Mouse (Mus musculus): ENCODE measurements around the gene Vkorc1.

DNA sequence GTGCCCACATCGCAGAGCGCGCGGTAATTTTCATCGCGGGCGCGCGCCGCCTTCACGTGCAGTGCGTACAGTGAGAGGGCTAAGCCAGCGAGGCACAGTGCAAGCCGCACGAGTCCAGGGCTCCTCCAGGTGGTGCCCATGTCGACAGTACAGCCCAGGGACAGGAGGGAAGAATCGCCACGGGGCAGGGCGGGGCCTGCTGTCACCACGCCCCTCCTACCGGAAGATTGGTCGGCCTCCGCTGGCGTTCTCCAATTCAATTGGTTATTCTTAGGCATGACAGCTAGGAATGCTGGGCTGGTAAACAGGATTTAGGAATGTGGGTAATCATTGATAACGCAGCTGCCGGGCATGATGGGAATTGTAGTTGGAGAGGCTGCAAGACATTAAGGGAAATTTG lies at the start of gene Vkorc1, which contains the start of gene Gm21974:
- peak; percentile 69 for TF ChIP-seq CTCF (IDR thresholded peaks at IDR 0.05; ENCODE audit: low read depth)
- no peak for TF ChIP-seq EP300 (optimal IDR thresholded peaks at IDR 0.05)

All from stomach, postnatal 0 days (tissue).